Mouse (Mus musculus): ENCODE data around the gene Cdc42bpg.

- TF ChIP-seq POLR2A (IDR thresholded peaks at IDR 0.05; ENCODE audit: extremely low read depth, insufficient read depth, low read length) = no peak
- TF ChIP-seq CTCF (IDR thresholded peaks at IDR 0.05; ENCODE audit: extremely low read depth, insufficient read depth, low read length) = no peak
These were observed 39.8 kb downstream of the Cdc42bpg start for GRCm38 (mm10) chr19:6346023-6346422.
